Mouse (Mus musculus) spleen, adult 12 weeks (tissue): ENCODE results near the gene Dop1a.

Experiments
- DNase-seq: peaks from one replicate; pipeline ENCODE4 v3.0.0; 2022; ENCODE audit warnings: low spot score

Gene Dop1a

DNA sequence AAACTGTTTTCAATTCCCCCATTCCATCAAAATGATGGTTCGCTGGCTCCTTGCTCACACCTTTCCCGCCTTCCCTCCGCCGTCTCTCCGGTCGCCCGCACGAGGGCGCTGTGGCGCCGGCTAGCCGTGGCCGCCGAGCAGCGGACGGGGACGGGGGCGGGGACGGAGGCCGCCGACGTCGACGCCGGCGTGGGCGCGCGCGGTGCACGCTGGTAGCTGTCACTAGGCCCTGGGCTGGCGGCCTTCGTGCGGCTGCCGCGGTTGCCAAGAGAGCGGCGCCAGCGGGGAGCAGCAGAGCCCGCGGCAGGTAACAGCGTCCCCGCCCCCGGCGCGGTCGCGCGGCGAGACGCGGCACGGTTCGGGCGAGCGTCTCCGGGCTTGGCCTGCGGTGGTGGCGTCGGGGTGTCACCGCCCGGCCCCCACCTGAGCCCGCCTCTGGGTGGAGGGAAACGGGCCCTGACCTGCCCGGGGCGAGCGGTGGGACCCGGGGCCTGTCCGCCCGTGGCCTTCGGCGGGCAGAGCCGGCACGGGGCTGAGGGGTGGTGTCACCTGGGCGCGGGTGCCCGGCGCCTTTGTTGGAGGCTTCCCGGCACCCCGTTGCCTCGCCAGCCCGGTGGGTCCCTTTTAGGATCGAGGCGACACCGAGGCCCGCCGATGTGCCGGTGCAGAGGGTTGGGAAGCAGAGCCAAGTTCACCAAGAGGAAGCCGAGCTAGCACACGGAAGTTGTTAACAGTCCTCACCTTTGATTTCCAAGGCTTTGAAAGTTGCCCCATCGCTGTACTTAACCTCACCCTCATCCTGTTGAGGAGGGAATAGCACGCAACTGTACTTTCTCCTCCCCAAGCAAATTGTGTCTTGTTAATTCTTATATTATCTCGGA is at the start of gene Dop1a:
Dop1a (plus strand) TSS at position 165 of the 881 bp plus-strand sequence.
- DNase-seq: peak; percentile 82

GRCm38 (mm10) chr9:86417971-86418370 is 49.0 kb upstream of the Dop1a start:
- no peak for DNase-seq

DNA sequence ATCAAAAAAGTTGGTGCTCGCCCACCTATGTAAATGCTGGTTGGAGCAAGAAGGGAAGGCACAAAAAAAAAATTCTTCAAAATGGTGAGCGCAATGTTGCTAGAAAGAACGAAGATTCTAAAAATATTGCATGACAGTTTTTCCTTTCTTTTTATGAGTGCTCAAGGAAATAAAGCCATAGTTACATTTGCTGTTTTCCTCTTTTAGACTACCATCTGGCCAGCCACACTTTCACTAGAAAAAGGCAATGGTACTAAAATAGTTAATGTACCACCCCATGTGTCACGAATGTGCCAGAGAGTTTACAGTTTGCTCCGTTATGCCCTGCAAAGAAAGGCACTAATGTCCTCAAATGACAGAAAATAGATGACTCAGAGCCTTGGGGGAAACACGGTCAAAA is 47.6 kb upstream of the Dop1a start:
- no peak for DNase-seq

GRCm38 (mm10) chr9:86423331-86423730 is 43.6 kb upstream of the Dop1a start:
- DNase-seq: no peak

- no peak for DNase-seq
These were observed 31.4 kb upstream of the Dop1a start for GRCm38 (mm10) chr9:86435510-86435909.

DNA sequence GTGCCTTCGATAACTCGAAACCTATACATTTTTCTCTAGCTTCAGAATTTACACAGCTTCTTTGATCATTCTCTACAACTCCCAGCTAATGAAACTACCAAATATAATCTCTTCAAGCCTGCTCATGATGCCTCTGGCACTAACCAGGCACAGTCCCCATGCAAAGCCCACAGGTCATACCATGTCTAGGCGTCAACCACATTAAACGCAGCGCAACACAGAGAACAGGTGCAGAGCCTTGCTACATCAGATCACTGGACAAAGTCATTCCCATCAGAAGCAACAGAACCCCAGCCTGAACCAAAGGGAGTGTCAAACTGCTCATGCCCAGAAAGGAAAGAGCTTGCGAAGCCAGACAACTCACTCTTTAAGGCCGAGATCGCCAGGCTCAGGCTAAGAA is 30.3 kb upstream of the Dop1a start:
- DNase-seq: no peak

- no peak for DNase-seq
These were observed 28.5 kb upstream of the Dop1a start for GRCm38 (mm10) chr9:86438337-86439009.

DNA sequence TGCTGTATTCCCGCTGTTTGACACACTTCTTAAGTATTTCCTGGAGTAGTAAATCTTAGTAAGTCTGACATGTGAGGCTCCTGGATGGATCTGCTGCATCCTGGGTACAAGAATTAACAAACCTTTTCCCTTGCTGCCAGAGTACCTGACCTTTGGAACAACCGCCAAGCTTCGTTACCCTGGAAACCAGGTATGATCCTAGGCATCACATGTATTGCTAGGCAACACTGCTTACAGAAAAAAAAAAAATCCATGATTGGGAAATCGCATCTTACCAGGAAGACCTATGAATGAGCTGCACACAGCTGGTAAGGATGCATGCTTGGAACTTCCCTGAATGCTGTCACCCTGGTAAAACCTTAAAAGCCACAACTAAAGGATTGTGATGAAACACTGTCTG is 24.7 kb upstream of the Dop1a start:
- no peak for DNase-seq

- no peak for DNase-seq
These were observed 20.1 kb upstream of the Dop1a start for GRCm38 (mm10) chr9:86446847-86447246.

GRCm38 (mm10) chr9:86447431-86447830 is 19.5 kb upstream of the Dop1a start:
- DNase-seq: no peak

DNA sequence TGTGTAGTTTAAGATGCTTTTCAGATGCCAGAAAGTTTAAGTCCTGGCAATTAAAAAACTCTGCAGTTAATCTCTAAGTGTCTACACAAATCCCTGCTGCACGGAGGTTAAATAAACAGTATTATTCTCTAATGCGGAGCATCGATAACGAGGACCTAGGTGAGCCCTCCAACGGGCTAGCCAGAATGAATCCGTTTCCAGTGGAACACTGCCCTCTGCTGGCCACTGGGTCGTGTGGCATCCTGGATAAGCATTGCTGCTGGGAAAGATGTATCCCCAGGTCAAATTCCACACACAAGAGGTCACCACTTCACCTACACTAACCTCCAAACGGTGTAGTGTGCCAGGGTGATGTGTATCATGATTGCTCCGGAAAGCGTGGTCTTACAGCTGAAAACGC is 17.4 kb upstream of the Dop1a start:
- DNase-seq: peak; percentile 51

- no peak for DNase-seq
These were observed 15.9 kb upstream of the Dop1a start for GRCm38 (mm10) chr9:86451094-86451493.

- DNase-seq: no peak
These were observed 15.3 kb upstream of the Dop1a start for GRCm38 (mm10) chr9:86451617-86452016.

DNA sequence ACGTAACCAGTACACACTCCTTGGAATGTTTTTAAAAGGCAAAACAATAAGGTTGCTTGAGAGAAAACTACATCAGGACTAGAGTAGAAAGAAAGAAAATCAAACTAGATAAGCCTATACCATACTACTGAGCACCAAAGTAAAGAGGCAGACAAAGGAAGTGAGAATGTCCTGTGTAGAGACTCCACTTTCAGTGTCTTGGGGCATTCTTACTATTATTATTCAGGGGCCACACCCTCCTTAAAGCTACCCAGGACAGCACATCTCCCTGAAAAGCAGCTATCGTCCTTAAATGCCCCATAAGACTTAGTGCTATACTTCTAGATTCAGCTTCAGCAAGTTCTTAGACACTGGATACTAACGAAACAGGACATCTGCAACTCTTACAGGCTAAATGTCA is 13.3 kb upstream of the Dop1a start:
- DNase-seq: no peak

DNA sequence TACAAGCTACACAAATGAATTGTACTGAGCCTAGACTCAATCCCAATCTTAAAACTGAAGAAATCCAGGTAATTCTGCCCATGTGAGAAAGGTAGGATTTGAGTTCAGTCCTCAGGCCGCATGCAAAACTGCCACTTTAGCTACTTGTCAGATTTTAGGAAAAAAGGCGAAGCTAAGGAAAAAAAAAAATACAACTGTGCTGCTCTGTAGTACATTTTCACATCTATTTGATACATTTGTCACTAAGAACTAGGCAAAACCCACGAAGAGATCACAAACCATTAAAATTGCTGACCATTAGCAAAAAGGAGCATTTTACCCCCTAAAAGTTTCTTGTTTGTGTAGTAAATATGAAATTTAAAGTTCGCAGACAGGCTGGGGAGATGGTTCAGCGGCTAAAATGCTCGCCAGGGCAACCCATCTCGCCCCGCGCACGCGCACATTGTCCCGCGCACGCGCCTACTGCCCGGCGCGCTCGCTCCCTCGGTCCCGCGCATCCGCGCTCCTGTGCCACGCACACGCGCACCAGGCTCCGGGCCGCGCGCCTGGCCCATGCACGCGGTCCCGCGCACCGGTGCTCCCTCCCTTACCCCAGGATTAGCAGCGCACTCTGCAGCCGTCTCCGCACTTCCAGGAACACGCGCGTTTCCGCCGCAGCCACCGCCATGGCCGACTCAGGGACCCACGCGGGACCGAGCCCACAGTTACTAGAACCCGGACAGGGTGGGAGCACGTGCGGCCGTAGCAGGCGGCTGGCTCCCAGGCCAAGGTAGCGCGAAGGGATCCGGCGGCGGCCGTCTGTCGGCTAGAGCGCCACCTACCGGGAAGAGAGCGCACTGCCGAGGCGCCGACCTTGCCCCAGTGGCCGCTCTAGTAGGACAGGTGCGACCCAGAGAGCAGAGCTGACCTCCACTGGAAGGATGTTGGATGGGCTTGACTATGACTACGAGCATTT is 2.5 kb upstream of the Dop1a start, which contains the start of gene Ube2cbp:
Ube2cbp (minus strand) TSS at position 800 of the 955 bp plus-strand sequence.
- DNase-seq: peak; percentile 80

DNA sequence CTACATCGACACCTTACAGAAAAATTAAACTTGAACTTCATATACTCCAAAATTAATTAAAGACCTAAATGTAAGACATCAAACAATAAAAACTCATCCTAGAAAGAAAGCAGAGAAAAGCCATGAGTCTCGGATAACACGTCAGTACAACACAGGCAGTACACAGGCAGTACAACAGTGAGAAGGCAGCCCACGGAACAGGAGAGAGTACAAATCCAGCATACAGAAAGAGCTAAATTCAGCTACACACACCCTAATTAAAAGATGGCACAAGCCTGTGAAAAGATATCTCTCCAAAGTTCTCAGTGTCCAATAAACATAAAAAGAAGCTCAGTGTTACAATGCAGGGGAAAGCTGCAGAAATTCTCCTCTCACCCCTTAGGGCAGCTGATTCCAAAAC is 9.0 kb downstream of the Dop1a start:
- no peak for DNase-seq

- DNase-seq: no peak
These were observed 9.8 kb downstream of the Dop1a start for GRCm38 (mm10) chr9:86476763-86477162.

- no peak for DNase-seq
These were observed 11.6 kb downstream of the Dop1a start for GRCm38 (mm10) chr9:86478414-86479093.

DNA sequence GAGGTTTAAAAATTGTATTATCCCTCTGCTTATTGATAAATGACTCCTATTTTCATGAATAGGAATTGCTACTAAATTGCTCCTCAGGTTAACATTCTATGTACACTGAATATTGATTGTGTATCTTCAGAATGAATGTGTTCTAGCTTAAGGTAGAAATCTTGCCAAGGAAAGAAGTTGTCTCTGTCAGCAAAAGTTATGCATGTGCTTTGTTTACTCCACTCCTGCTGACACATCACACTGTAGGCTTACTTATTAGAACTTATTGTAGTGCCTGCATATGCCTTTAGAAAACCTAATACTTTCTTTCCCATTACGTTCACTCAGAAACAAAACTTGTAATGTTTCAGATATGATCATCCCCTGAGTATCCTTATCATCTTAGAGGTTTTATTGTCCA is 15.3 kb downstream of the Dop1a start:
- no peak for DNase-seq

DNA sequence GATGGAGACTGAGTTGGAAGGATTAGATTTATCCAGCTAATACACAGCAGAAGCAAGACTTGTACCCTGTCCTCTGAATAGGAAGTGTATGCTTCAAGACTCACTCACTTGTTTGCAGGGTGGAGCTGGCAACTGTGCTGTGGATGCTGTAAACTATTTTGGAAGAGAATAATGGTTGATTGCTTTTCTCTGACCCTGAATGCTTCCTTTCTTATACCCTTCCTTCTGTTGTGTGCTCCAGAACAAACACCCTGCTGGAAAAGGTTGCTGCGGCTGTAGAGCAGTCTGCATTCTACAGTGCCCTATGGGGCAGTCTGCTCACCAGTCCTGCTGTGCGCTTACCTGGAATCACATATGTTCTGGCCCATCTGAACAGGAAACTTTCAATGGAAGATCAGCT is 24.8 kb downstream of the Dop1a start:
- DNase-seq: no peak

GRCm38 (mm10) chr9:86496261-86496660 is 29.3 kb downstream of the Dop1a start:
- no peak for DNase-seq

GRCm38 (mm10) chr9:86499083-86499482 is 32.1 kb downstream of the Dop1a start:
- DNase-seq: no peak
